Mouse (Mus musculus) R1 (cell line): ENCODE measurements around the gene Lect2.

Source experiments
- DNase-seq: peaks from one replicate; pipeline ENCODE4 v3.0.0-alpha.2; 2018; ENCODE audit warnings: low read depth, low spot score

Lect2 gene

DNA sequence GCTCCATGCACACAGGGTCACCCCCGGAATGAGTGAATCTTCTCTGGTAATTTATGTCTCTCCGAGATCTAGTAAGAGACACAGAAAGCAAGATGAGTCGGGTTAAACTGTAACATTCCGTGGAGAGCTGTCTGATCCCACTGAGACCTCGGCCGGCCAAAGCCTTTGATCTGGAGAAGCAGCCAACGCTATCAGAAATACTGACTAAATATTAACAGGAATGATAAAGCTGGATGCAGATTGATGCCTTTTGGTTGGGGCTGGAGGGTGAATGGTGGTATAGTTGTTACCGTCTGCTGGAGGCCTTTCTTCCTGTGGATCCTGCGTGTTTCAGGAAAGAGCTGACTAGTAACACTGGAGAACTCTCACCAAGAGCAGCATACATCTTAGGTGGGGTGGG, at the start of gene Lect2:
Gene Lect2, minus strand, starts transcription at position 102 of the 400 bp plus-strand sequence.
- no peak for DNase-seq

GRCm38 (mm10) chr13:56597296-56597695, 49.0 kb upstream of the Lect2 start:
- no peak for DNase-seq

GRCm38 (mm10) chr13:56595246-56595645, 46.9 kb upstream of the Lect2 start:
- no peak for DNase-seq

DNA sequence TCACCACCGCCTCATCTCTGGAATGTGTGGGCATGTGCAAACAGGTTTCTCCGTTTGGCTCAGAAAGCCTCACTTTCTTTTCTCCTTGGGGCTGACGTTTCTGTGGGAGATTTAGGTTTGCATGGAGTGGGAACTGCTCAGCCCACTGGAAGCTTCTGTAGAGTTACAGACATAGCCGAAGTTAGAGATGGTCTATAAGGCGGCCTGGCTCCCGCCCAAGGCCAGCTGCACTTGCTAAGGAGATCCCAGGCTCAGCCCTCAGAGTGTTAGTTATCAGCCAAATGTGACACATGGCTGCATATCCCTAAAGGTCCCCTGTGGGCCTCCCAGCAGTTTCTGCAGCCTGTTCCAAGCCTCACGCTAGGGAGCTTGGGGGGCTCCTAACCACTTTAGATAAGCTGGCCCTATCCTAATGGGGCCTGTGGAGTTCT, 45.7 kb upstream of the Lect2 start:
- DNase-seq, result no peak

DNA sequence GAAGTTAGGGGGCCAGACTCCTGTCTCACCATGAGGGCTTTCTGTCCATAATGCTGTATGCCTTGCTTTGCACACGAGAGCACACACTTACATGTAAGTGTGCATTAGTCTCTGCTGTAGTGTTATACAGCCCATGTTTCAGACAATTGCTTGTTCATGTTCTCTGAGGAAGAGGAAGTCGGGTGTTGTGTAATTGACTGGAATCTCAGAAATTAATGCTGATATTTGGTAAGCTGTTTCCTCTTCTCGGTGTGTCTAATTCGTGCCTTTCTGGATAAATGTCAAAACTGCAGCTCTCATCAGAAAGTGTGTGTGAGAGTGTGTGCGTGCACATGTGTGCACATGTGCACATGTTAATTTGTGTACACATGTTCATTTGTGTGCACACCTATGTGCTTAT, 44.9 kb upstream of the Lect2 start:
- DNase-seq, result no peak

- DNase-seq, result no peak
Measured at GRCm38 (mm10) chr13:56591939-56592338, 43.6 kb upstream of the Lect2 start.

- no peak for DNase-seq
Measured at GRCm38 (mm10) chr13:56591191-56591590, 42.9 kb upstream of the Lect2 start.

DNA sequence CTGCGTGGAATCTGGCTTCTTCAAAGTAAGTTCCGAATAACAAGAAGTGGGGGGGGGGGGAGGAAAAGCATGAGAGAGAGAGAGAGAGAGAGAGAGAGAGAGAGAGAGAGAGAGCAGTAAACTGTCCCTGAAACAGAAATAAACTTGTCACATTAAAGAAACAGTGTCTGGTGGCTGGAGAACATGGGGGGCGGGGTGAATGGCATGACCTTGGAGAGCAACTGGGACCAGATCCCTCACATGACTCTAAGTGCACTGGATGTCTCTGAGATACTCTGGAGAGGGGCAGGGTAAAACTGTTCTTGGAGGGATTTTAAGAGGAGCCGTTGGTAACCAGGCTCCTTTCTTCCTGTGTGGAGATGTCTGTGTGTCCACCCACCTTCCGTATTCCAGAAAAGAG, 41.9 kb upstream of the Lect2 start:
- DNase-seq, result no peak

GRCm38 (mm10) chr13:56588454-56589117, 40.3 kb upstream of the Lect2 start:
- DNase-seq, result no peak

- DNase-seq, result no peak
Measured at GRCm38 (mm10) chr13:56586046-56586445, 37.7 kb upstream of the Lect2 start.

DNA sequence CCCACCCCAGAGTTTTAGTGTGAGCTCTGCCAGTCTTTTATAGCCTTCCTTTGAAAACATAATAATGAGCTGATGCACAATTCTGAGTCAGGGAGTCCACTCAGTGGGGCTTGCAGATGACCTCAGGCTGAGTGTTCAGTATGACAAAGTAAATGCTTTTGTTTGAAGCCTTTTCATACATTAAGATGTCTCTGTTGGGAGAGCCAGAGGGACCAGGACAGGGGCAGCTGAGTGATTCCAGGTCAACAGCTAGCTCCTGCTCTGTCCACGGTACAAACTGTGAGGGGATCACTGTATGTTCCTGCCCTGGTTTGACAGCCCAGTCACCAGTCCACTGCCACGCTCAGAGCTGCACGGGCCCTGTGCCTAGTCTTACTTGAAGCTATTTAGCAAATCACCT, 34.4 kb upstream of the Lect2 start:
- DNase-seq, result no peak

- peak; percentile 73 for DNase-seq
Measured at GRCm38 (mm10) chr13:56581961-56582434, 33.7 kb upstream of the Lect2 start.

GRCm38 (mm10) chr13:56581512-56581911, 33.2 kb upstream of the Lect2 start:
- DNase-seq, result peak; percentile 41

DNA sequence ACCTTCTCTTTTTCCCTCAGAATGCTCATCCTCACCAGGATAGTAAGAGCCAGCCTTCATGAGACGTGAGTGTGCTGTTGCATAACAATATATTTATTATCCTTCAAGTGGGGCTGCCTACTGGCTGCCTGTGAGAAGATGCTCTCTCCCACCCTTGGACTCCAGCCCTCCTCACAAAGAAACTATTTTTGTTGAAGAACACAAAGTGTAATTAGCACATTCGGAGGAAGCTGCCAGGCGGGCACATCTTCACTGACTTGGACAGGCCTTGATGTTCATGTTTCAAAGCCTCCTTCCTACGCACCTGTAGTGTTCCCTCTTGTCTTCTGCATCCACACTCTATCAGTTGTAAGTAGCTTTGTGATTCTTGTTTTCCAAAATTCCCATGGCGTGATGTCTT, 32.1 kb upstream of the Lect2 start:
- DNase-seq, result no peak

- DNase-seq, result no peak
Measured at GRCm38 (mm10) chr13:56578097-56578496, 29.8 kb upstream of the Lect2 start.

DNA sequence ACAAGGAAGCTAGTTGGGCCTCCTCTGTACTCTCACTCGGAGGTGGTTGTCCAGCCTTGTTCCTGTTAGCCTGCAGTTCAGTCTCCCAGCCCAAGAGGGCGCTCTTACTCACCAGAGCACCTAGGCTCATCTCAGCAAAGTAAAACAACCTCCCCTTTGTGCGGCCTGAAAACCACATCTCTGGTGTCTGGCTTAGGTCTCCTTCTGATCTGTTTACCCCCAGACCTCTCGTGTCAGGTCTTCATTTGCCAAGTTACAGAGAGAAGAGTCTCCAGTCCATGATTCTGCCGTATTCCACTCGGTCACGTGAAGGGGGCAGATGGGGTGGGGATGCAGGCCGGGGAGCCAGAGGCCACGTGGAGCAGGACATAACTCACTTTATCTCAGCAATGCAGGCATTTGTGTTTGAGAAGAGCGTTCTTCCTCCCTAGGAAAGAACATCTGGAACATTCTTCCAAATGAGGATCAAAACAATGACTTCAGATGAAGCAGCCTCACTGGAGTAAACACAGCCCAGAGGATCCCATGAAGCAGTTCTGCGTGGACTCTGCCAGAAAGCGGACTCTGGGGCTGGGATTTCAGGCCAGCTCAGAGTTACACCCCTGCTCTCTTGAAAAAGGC, 27.5 kb upstream of the Lect2 start:
- peak; percentile 85 for DNase-seq

- DNase-seq, result no peak
Measured at GRCm38 (mm10) chr13:56575074-56575473, 26.8 kb upstream of the Lect2 start.

DNA sequence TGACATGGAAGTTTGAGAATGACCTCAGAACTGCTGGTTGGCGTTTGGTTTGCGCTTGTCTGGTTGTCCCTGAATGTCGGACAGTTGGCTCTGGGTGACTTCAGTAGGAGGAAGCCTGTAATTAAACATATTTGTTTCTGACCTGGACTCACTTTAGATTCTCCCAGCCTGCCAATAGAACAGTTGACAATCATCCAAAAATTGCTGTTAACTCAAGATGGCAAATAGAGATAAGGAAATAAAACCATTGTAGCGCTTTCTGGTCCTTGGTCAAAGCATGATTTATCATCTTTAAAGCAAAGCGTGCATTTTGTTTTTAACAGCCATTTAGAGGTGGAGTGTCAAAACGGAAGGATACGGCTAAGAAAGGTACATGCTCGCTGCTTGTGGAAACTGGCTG, 23.3 kb upstream of the Lect2 start:
- no peak for DNase-seq

DNA sequence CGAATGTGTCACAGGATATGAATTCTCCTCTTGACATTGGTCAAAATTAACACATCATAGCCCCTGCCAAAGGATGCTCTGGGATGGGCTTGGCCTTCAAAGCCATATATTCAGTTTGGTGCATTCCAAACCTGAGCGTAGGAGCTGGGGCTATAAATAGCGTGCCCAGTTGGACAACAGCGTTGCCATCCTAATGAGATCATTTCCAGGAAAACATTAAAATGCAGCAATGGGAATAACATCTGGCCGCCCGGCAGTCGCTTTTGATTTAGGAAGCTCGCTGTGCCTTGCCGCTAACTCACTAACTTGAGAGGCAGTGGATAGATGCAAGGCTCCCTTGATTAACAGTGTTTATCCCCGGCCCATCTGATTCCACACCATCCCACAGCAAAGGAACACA, 18.0 kb upstream of the Lect2 start:
- no peak for DNase-seq

DNA sequence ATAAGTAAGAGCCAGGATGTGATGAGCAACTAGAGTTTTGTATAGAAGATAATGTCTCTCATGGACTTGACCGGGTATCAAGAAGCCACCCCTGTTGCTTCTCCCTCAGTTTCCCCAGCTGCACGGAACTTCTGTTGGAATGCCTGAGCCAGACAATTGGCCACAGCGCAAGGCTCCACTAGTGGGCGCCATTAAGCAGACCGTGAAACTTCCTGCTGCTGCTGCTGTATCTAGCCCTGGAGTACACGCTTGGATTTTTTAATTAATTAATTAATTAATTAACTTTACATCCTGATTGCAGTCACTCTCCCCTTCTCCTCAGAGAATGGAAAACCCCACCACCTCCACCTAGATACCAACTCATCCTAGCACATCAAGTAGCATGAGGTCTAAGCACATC, 14.8 kb upstream of the Lect2 start:
- DNase-seq, result peak; percentile 30

DNA sequence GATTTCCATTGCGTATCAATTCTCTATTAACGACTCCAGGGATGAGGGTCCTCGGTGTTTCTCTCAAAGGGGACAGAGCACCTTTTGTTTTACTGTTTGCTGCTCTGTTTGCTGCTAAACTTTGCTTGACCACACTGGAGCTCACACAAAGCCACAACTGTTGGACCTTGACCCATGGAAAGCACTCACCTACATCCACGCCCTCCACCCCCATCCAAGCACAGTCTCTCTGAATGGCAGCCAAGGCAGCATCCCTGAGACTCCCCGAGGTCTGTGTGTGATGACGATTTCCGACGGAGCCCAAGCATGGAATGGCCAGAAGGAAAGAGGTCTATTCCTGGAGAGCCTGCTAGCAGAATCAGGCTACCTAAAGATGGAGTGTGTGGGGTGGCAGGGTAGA, 12.8 kb upstream of the Lect2 start:
- no peak for DNase-seq

GRCm38 (mm10) chr13:56559841-56560370, 11.6 kb upstream of the Lect2 start:
- no peak for DNase-seq

DNA sequence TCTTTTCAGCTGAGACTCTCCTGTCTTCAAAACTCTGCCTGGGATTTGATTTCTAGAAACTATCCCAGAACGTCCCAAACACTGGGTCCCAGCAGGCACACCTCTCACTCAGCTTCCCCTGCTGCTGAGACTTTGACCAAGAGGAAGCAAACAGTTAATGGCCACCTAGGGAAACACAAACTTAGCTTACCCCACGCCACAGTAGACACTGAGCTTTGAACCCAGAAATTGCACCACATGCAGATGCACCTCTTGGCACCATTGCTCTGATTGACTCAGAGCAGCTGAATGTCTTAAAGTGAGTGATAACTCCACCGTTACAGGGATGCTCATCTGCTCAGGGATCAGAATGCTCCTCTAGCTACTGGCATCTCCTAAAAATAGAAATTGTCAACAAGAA, 10.5 kb upstream of the Lect2 start:
- DNase-seq, result no peak
